Mouse (Mus musculus) lung, embryonic 16.5 days (tissue): ENCODE results near the gene Bmp6. TPM values are rescaled to one million over a fixed set of nuclear protein-coding genes. Genes with fewer than 3 reads are reported as not detected.
A peak's percentile ranks its signal among the peaks of the same experiment; 100 is the strongest.

ENCODE experiments used
- ATAC-seq: fragments of 200-750 bp; cut with Nextera tagmentation; 2 replicates; pipeline ENCODE4 v1.8.0; 2017; ENCODE audit warnings: low read depth, mild to moderate bottlenecking, moderate library complexity
- H3K27ac ChIP-seq: fragments of 300-500 bp; sonication (generic); 2 replicates; pipeline ENCODE4 v1.5.1; 2014; ENCODE audit warnings: mild to moderate bottlenecking, control low read depth, low read length
- H3K27me3 ChIP-seq: fragments of 300-500 bp; sonication (generic); 2 replicates; pipeline ENCODE4 v1.6.1; 2014; ENCODE audit warnings: low read depth, low read length, mixed read lengths; ENCODE audit not compliant: control insufficient read depth, insufficient read depth
- H3K36me3 ChIP-seq: fragments of 300-500 bp; sonication (generic); 2 replicates; pipeline ENCODE4 v1.6.1; 2014; ENCODE audit warnings: low read length; ENCODE audit not compliant: control insufficient read depth, insufficient read depth
- H3K4me1 ChIP-seq: fragments of 300-500 bp; sonication (generic); replicated peaks from 2 replicates; pipeline ENCODE4 v1.6.1; 2014; ENCODE audit warnings: low read length, mixed read lengths; ENCODE audit not compliant: control insufficient read depth, insufficient read depth
- H3K4me2 ChIP-seq: fragments of 300-500 bp; sonication (generic); 2 replicates; pipeline ENCODE4 v1.6.1; 2014; ENCODE audit warnings: low read depth, low read length, control low read depth
- H3K4me3 ChIP-seq: fragments of 300-500 bp; sonication (generic); 2 replicates; pipeline ENCODE4 v1.5.1; 2014; ENCODE audit warnings: mild to moderate bottlenecking, low read length, control low read depth
- H3K9ac ChIP-seq: fragments of 300-500 bp; sonication (generic); 2 replicates; pipeline ENCODE4 v1.6.1; 2014; ENCODE audit warnings: low read length, control low read depth
- H3K9me3 ChIP-seq: fragments of 300-500 bp; sonication (generic); 2 replicates; pipeline ENCODE4 v1.6.1; 2016; ENCODE audit warnings: low read length; ENCODE audit not compliant: control insufficient read depth
- WGBS: fragments of 180-500 bp; shearing (Covaris S2); extraction: QIAGEN DNeasy Blood & Tissue Kit; methylation state at CpG from one replicate; pipeline ENCODE4 v1.1.7; 2014; 5-methylcytosine and 5-hydroxymethylcytosine counted together
- polyA plus RNA-seq: library from polyadenylated mRNA; unstranded; fragments of >200 nt; fragmentation: Nextera tagmentation; extraction: Ambion mirVana; gene quantifications from 2 replicates; pipeline ENCODE4 v1.2.1, GENCODE M21; 2015

Gene Bmp6
- polyA plus RNA-seq, 1 experiment from 2014 or later = 1.3 TPM

- Histone ChIP-seq H3K9me3 (no peaks in the 10 kb centered on the region), H3K4me3 (no peak overlapping the region), H3K4me2 (peak overlapping the region; percentile 16; the same call in 1 of the 2 replicates), H3K9ac (no peak overlapping the region), H3K36me3 (peaks cover 19% of the 10 kb centered on the region), H3K4me1 (peaks cover 34% of the 10 kb centered on the region), H3K27ac (no peak overlapping the region), H3K27me3 (no peaks in the 10 kb centered on the region)
- no peak for ATAC-seq
- 67% methylated on average over 3 of the region's 3 CpGs for WGBS
Observed at GRCm38 (mm10) chr13:38525261-38525660, 180.4 kb downstream of the Bmp6 start.

GRCm38 (mm10) chr13:38526116-38526515 lies 181.2 kb downstream of the Bmp6 start:
- no peak overlapping the region for H3K27ac ChIP-seq

GRCm38 (mm10) chr13:38527041-38527796 lies 182.3 kb downstream of the Bmp6 start:
- H3K9ac ChIP-seq = peak overlapping the region; percentile 94
- peak overlapping the region; percentile 60 for H3K4me2 ChIP-seq
- peak overlapping the region; percentile 95 for H3K27ac ChIP-seq
- H3K4me1 ChIP-seq = peaks cover 34% of the 10 kb centered on the region
- peak overlapping the region; percentile 84 for H3K4me3 ChIP-seq
- no peaks in the 10 kb centered on the region for H3K27me3 ChIP-seq
- WGBS = 3% methylated on average over 15 of the region's 15 CpGs
- peaks cover 10% of the 10 kb centered on the region for H3K36me3 ChIP-seq
- ATAC-seq = peak; percentile 11; the same call in 1 of the 2 replicates
- H3K9me3 ChIP-seq = no peaks in the 10 kb centered on the region

More at GRCm38 (mm10) chr13:38526116-38526515, 181.2 kb downstream of the Bmp6 start:
- Histone ChIP-seq H3K4me2 (peak overlapping the region; percentile 60), H3K9ac (no peak overlapping the region), H3K36me3 (peaks cover 12% of the 10 kb centered on the region), H3K27me3 (no peaks in the 10 kb centered on the region), H3K4me1 (peaks cover 34% of the 10 kb centered on the region), H3K9me3 (no peaks in the 10 kb centered on the region), H3K4me3 (no peak overlapping the region)
- no peak for ATAC-seq
- WGBS = 37% methylated on average over 2 of the region's 2 CpGs

- peak overlapping the region; percentile 60 for H3K4me2 ChIP-seq
- peak; percentile 93 for ATAC-seq
- peak overlapping the region; percentile 94 for H3K9ac ChIP-seq
- H3K36me3 ChIP-seq = peaks cover 2% of the 10 kb centered on the region
- H3K27ac ChIP-seq = peak overlapping the region; percentile 95
- H3K27me3 ChIP-seq = no peaks in the 10 kb centered on the region
- H3K4me3 ChIP-seq = peak overlapping the region; percentile 84
- H3K9me3 ChIP-seq = no peaks in the 10 kb centered on the region
- WGBS = under 1% methylated on average over 74 of the region's 87 CpGs
- H3K4me1 ChIP-seq = peaks cover 28% of the 10 kb centered on the region
Observed at GRCm38 (mm10) chr13:38527797-38528650, 183.1 kb downstream of the Bmp6 start.

GRCm38 (mm10) chr13:38528687-38529294 lies 183.9 kb downstream of the Bmp6 start, which contains the start of gene Txndc5:
Gene Txndc5 (minus strand): TSS chr13:38528824.
- H3K4me3 ChIP-seq = peak within 1 kb of the TSS; percentile 84
- 37% methylated on average over 9 of the region's 9 CpGs for WGBS
- H3K9me3 ChIP-seq = no peaks in the 10 kb centered on the region
- H3K36me3 ChIP-seq = no peaks in the 10 kb centered on the region
- H3K27ac ChIP-seq = peak within 1 kb of the TSS; percentile 95
- ATAC-seq = peak; percentile 3; the same call in 1 of the 2 replicates
- 0 out of 2 replicates have a peak, but pooled peaks cover 2% of the 10 kb centered on the region for H3K27me3 ChIP-seq
- H3K4me2 ChIP-seq = peak within 1 kb of the TSS; percentile 60
- H3K9ac ChIP-seq = peak within 1 kb of the TSS; percentile 94
- peaks cover 24% of the 10 kb centered on the region for H3K4me1 ChIP-seq

- H3K4me3 ChIP-seq = no peak overlapping the region
- peaks cover 27% of the 10 kb centered on the region for H3K4me1 ChIP-seq
- no peak for ATAC-seq
- 87% methylated on average over 6 of the region's 6 CpGs for WGBS
- 0 out of 2 replicates have a peak, but pooled peaks cover 2% of the 10 kb centered on the region for H3K27me3 ChIP-seq
- H3K36me3 ChIP-seq = no peaks in the 10 kb centered on the region
- no peaks in the 10 kb centered on the region for H3K9me3 ChIP-seq
- H3K9ac ChIP-seq = no peak overlapping the region
- no peak overlapping the region for H3K27ac ChIP-seq
- no peak overlapping the region for H3K4me2 ChIP-seq
Observed at GRCm38 (mm10) chr13:38529576-38529975, 184.7 kb downstream of the Bmp6 start.

- Histone ChIP-seq H3K4me1 (peaks cover 12% of the 10 kb centered on the region), H3K27ac (no peak overlapping the region), H3K4me3 (no peak overlapping the region), H3K36me3 (no peaks in the 10 kb centered on the region), H3K27me3 (0 out of 2 replicates have a peak, but pooled peaks cover 2% of the 10 kb centered on the region), H3K4me2 (no peak overlapping the region), H3K9ac (no peak overlapping the region), H3K9me3 (no peaks in the 10 kb centered on the region)
- WGBS = 95% methylated on average over 4 of the region's 4 CpGs
- ATAC-seq = no peak
Observed at GRCm38 (mm10) chr13:38531498-38531897, 186.6 kb downstream of the Bmp6 start.

GRCm38 (mm10) chr13:38533461-38533860 lies 188.6 kb downstream of the Bmp6 start:
- 0 out of 2 replicates have a peak, but pooled peaks cover 2% of the 10 kb centered on the region for H3K27me3 ChIP-seq
- H3K4me1 ChIP-seq = 0 out of 2 replicates have a peak, but pooled peaks cover 9% of the 10 kb centered on the region
- no peak overlapping the region for H3K9ac ChIP-seq
- H3K27ac ChIP-seq = no peak overlapping the region
- no peak for ATAC-seq
- H3K36me3 ChIP-seq = no peaks in the 10 kb centered on the region
- H3K4me2 ChIP-seq = no peak overlapping the region
- no peaks in the 10 kb centered on the region for H3K9me3 ChIP-seq
- 78% methylated on average over 10 of the region's 10 CpGs for WGBS
- H3K4me3 ChIP-seq = no peak overlapping the region
